Mouse (Mus musculus): ENCODE measurements around the gene Tph1.
"Not testable (repeated sequence)": the region's sequence is repeated elsewhere in the genome, so short reads cannot be mapped to it uniquely, and the experiment has no call there.

The Tph1 gene

DNA sequence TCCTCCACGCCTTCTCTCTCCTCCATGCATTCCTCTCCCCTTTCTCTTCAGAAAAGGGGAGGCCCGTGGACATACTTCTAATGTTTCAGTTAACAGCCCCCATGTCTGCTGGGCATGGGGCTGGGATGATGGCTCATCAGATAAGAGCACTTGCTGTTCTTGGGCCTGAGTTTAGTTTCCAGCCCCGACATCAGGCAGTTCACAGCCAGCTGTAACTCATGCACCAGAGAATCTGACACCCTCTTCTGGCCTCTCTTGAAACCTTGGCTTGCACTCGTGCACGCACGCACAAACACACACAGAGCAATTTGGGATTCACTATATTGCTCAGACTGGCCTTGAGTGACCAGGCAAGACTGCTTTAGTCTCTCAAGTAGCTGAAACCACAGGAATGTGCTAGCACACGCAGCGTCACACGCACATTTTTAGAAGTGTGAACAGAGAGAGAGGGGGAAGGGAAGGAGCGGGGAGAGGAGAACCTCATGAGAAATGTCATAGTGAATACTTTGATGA is at the start of gene Tph1:
Gene Tph1 (minus strand): TSS at position 378 of the 513 bp plus-strand sequence.
- no peak for DNase-seq

DNA sequence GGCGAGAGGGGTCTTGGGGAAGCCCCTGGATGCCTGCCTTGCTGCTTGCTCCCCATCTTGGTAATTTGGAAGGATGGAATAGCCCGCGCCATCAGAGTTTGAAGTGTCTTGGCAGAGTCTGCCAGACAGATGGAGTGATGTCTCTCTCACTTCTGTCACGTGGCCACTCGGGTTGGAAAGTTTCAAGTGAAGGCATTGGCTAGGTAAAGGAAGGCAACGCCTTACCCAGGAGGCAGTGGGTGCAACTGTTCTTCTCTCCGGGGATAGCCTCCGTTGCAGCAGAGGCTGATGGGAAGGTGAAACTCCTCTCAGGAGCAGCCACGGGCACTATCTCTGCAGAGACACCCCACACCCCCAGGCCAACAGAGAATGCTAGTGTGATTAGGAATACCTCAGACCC is 48.1 kb upstream of the Tph1 start:
- peak; percentile 75 for DNase-seq

- peak; percentile 67 for DNase-seq
Observed at GRCm38 (mm10) chr7:46719526-46719925, 47.2 kb upstream of the Tph1 start.

DNA sequence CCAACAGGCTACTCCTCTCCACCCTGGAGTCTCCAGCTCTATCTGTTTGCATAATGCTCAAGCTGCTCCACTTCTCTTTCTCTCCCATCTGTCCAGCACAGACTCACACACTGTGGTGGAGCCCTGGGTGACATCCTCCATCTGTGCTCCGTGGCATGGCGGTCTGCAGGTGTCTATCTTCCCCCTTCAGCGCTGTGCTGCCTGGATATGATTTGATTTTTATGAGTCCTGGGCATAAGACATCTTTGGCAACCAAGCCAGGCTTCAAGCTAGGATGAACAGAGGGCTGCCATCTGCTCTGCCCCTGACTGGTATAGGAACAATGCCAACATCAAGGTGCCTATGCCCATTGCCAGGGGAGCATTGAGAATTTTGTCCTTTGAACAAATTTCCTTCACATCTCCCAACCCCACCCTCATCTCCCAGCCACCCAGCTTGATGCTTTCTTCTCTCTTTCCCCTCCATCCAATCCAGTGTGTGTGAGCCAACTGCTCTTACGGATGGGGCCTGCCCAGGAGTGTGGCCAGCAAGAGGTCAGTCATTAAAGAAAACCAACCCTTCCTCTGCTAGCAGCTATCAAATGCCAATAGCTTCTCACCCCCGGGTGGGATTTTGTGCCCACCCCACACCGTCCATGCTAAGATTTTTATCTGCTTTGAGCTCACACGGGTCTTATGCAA is 46.4 kb upstream of the Tph1 start:
- peak; percentile 97 for DNase-seq

DNA sequence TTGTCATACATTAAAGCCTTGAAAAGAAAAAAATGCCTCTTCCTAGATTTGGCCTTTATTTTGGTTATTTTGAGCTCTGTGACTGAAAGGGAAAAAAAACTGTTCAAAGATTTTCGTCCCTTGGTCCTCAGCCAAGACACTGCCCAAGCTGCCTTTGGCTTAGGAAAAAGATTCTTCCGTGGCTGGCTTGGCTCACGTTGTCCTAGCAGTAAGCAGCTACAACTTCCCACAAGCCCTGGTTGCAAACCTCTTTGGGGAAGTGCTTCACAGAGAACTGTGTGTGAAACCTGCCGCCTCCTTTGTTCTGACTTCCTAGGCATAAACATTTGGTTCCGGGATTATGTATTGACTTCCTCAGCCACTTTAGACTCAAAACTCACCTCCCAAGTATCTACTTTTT is 44.6 kb upstream of the Tph1 start:
- peak; percentile 66 for DNase-seq

GRCm38 (mm10) chr7:46715600-46715999 is 43.3 kb upstream of the Tph1 start, which contains the start of gene Saa3:
TSS of gene Saa3 (minus strand) at chr7:46715700.
- no peak for DNase-seq

GRCm38 (mm10) chr7:46714518-46714917 is 42.2 kb upstream of the Tph1 start:
- DNase-seq = peak; percentile 87

DNA sequence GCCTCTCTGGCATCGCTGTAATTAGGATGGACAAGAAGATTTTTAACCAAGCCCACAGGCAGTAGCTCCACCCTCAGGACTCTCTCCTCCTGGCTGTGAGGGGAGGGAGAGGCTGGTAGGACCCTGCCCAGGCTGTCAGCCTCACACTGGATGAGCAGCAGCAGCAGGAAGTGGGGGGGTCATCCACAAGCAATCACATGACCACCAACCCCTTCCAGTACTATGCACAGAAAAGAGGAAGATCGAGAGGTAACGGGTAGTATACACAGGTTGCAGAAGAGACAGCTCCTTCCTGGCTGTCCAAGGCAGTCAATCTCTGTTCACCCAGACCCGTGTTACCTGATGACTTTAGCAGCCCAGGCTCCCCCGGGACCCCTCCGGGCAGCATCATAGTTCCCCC is 39.9 kb upstream of the Tph1 start:
- DNase-seq = no peak

DNA sequence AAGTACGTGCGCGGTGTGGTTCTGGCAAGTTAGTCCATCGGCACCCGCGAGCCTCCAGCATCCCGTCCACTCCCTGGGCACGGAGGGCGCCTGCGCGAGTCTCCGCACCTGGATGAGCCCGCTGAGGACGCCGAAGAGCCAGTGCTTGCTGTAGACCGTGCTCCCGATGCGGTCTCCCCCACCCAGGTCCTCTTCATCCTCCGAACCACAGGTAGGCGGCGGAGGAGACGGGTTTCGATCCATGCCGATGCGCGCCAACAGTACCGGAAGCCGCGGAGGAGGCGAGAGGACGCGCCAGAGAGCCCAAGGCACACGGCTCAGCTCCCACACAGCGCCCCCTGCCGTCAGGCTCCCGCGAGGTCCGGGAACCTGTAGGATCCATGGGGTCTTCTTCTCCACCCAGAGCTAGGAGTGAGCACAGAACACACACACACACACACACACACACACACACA is 38.1 kb upstream of the Tph1 start, which contains the start of gene Saal1:
Gene Saal1 (minus strand): TSS at position 291 of the 455 bp plus-strand sequence.
- DNase-seq = peak; percentile 84

DNA sequence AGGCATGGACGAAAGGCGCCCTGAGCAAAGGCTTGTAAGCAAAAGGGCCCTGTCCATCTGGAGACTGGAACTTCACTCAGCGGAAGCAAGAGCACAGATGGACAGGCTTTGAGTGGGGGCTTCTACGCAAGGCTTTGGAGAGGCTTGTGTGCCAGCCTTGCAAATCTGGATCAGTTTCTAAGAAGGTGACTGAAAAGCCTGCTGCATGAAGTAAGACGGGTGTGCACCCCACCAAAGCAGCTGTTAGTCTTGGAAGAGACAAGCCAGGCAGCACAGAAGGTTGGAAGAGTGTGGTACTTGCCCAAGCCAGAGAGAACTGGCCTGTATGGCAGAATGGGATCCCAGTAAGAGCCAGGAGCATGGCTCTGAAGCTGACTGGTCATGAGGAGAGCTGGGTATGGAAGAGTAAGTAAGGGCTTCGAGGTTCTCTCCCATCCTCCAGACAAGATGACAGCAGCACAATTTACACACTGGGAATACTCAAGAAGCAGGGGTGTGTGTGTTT is 28.2 kb upstream of the Tph1 start:
- no peak for DNase-seq

DNA sequence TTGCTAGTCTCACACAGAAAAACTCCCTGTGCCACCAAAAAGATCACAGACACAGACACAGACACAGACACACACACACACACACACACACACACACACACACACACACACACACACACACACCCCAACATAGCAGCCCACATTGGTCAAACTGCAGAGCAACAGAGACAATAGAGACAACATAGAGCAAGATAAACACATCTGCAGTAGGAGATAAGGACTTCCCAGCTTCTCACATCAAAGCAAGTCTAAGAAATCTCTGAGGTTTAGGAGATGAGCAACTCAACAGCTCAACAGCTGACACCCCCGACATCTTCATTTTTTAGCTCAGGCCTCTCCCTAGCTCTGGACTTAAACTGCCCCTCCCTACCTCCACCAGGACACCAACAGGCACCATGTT is 24.4 kb upstream of the Tph1 start:
- DNase-seq = no peak

GRCm38 (mm10) chr7:46686827-46687226 is 14.5 kb upstream of the Tph1 start:
- no peak for DNase-seq

DNA sequence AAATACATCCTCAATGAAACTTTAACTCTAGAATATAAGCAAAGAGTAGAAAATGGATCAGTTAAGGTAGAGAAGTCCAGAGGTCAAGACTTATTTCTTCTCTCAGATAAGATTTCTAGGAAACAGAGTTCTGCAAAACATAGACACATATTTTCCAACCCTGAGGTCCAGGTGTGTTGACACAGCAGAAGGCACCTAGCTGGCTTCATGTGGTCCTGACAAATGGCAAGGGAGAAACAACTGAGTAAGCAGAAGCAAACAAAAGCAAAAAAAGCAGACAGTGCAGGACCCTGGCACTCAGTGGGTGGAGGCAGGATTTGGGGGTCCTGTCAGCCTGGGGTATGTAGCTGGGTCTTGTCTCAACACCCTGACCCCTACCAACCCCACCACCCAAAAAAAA is 8.4 kb upstream of the Tph1 start:
- no peak for DNase-seq

- DNase-seq = not testable (repeated sequence)
Observed at GRCm38 (mm10) chr7:46679044-46679443, 6.7 kb upstream of the Tph1 start.

- DNase-seq = no peak
Observed at GRCm38 (mm10) chr7:46678417-46678816, 6.1 kb upstream of the Tph1 start.

GRCm38 (mm10) chr7:46676808-46677360 is 4.5 kb upstream of the Tph1 start:
- peak; percentile 82 for DNase-seq

DNA sequence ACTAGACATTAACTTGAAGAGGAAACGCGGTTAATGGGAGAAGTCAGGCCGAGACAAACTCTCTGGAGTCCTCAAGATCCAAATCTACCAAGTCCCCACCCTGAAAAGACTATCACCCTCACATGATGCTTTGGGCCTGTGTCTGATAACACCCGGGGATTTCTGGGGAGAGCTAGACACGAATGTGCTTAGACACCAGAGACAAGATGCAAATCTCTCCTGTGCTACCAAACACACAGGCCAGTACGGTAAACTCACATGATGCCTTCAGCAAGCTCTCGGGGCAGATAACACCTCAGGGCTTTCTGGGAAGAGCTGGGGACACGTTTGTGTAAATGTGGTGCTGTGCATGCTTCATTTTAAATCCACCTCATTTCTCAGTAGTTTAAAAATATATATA is 3.5 kb upstream of the Tph1 start:
- no peak for DNase-seq

DNA sequence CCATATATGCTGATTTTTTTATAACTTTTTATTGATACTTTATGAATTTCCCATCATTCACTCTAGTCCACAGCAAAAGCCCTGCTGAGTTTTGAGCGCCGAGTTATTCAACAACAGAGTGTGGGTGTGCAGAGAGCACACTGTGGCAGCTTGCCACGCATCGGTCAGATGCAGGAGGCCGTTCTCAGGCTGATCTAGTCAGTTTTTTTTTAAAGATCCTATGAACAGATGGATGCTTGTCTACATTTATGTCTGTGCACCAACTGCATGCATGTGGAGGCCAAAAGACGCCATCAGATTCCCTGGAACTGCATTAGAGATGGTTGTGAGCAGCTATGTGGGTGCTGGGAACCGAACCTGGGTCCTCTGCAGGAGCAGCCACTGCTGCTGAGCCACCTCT is 2.7 kb upstream of the Tph1 start:
- no peak for DNase-seq

DNA sequence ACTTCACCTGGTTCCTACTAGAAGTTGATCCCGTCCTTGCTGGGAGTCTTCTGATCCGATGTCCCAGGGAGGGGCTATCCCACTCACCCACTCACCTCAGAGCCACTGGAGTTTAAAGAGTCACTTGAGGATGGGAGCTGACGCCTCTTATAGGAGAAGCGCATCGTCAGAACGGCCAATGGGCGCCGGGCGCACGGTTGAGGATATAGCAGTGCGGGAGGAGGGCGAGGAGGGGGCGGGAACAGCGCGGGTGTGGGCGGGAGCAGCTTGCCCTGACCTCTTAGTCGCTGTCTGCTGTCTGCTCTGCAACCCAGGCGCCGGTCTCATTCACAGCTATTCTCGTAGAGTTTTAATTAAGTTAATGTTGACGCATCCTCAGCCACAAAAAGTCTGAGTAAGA is 5.1 kb downstream of the Tph1 start:
- no peak for DNase-seq

DNA sequence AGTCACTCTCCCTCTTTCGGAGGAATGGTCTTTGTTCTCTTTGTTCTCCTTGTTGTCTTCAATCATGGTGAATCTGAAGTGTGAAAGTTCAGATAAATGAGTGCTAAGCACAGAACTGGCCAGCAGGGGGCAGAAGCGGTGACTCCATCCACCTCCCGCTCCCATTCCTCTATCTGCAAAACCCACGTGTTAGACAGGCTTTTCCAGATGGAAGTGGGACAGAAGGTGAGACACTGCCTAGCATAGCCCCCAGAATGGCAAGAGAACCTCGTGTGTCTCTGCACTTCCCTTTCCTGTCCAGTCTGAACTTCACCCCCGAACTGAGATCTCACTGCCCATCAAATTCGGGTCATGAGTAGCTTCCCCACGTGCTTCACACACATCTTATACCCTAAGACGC is 7.1 kb downstream of the Tph1 start:
- DNase-seq = peak; percentile 64

DNA sequence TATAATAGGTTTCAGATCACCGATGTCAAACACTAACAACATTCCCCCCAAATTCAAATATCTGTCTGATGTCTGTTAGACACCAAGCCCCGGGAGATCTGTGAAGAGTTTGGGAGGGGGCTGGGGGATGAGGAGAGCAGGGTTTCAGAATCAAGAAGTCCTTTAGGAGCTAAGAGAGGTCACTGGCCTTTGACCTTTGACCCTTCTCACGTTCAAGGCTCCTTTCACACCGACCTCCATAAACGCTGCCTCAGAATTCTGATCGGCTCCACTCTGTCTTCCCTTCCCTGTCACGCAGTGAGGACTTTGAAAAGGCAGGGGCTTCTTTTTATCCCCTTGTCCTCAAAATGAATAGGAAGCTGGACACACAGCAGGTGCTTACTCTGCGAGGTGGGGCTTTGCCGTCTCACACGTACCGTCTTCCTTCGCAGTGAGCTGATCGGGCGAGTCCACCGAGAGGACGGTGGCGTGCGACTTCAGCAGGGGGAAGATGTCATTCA is 10.7 kb downstream of the Tph1 start:
- DNase-seq = no peak

DNA sequence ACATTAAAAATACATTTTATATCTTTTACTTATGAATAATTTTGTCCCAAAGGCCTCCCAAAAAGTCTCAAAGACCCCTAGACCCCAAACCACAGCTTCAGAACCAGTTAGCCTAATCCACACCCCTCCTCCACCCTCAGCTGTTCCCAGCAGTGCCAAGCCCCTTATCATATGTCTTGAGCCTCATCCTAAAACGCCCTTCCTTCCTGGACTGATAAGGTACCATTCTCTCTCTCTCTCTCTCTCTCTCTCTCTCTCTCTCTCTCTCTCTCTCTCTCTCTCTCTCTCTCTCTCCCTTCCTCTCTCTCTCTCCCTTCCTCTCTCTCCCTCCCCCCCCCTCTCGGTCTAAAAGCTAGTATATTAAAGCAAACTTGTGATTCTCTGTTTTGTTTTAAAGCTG is 20.1 kb downstream of the Tph1 start:
- DNase-seq = no peak

- DNase-seq = not testable (repeated sequence)
Observed at GRCm38 (mm10) chr7:46650231-46650630, 22.1 kb downstream of the Tph1 start.

All from cerebellum, adult 9-10 months (tissue).